Mouse (Mus musculus) E14TG2a.4 (cell line): ENCODE measurements around the gene Gata3.

Source experiments
- CTCF ChIP-seq: conservative IDR thresholded peaks from 2 replicates; pipeline ENCODE4 v1.5.1; 2014; ENCODE audit warnings: low read length
- NANOG ChIP-seq: IDR thresholded peaks from 2 replicates; pipeline ENCODE4 v1.6.1; 2014; ENCODE audit warnings: borderline replicate concordance, low read length, mixed read lengths
- POU5F1 ChIP-seq: IDR thresholded peaks from 2 replicates; pipeline ENCODE4 v1.6.1; 2014; ENCODE audit warnings: low read length, borderline replicate concordance

- no peak for TF ChIP-seq CTCF
- TF ChIP-seq NANOG = no peak
- no peak for TF ChIP-seq POU5F1
Measured at GRCm38 (mm10) chr2:9884533-9885216, 5.2 kb downstream of the Gata3 start.
